8 mouse cellular contexts compared by ENCODE assay signal in the genomic region with DNA sequence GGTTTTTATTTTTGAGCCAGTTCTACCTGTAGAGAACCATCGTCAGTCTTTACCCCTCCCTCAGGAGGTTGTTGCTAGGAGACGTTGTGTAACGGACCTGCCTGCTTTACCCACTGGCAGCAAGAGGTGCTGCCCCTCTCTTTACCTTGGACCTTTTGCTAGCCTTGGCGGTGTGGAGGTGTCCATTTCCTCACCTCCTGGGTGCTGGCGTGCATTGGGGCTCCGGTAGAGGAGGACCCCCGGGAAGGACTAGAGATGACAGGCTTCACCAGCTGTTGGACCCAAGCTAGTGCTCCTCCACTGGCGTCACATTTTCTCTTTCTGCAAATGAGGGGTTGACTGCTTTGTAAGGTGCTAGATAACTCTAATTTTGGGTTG. TPM values are rescaled to one million over a fixed set of nuclear protein-coding genes. Genes with fewer than 3 reads are reported as not detected.
DNase-seq lines count a peak whose midpoint lies in the region; ATAC-seq and TF ChIP-seq lines count a peak whose summit lies in the region.

No protein-coding gene starts in this region.

- no peaks in the 10 kb centered on the region for H3K36me3 ChIP-seq in lung, postnatal 0 days (ENCODE audit: insufficient read depth, low read length)
- H3K36me3 ChIP-seq in hindbrain, postnatal 0 days (ENCODE audit: insufficient read depth, low read length), result no peaks in the 10 kb centered on the region
- H3K36me3 ChIP-seq in midbrain, embryonic 16.5 days (ENCODE audit: control insufficient read depth, insufficient read depth, low read length), result 0 out of 2 replicates have a peak, but pooled peaks cover 3% of the 10 kb centered on the region

- H3K4me2 ChIP-seq in lung, postnatal 0 days (replicated peaks; ENCODE audit: low read depth, low read length), result peak overlapping the region; percentile 77
- H3K4me2 ChIP-seq in hindbrain, postnatal 0 days (ENCODE audit: low read depth, low read length), result peak overlapping the region; percentile 88
- H3K4me2 ChIP-seq in midbrain, embryonic 16.5 days (ENCODE audit: low read length), result peak overlapping the region; percentile 82

- WGBS in lung, postnatal 0 days, result under 1% methylated on average over 8 of the region's 8 CpGs
- WGBS in hindbrain, postnatal 0 days, result under 1% methylated on average over 8 of the region's 8 CpGs
- 0% methylated on average over 8 of the region's 8 CpGs for WGBS in midbrain, embryonic 16.5 days

- no peaks in the 10 kb centered on the region for H3K9me3 ChIP-seq in lung, postnatal 0 days (ENCODE audit: low read length)
- no peaks in the 10 kb centered on the region for H3K9me3 ChIP-seq in hindbrain, postnatal 0 days (ENCODE audit: low read length)
- H3K9me3 ChIP-seq in midbrain, embryonic 16.5 days (replicated peaks; ENCODE audit: control insufficient read depth, low read length, poor library complexity, severe bottlenecking), result no peaks in the 10 kb centered on the region

- H3K27ac ChIP-seq in lung, postnatal 0 days (ENCODE audit: low read length), result peak overlapping the region; percentile 79
- peak overlapping the region; percentile 91 for H3K27ac ChIP-seq in hindbrain, postnatal 0 days
- peak overlapping the region; percentile 91 for H3K27ac ChIP-seq in midbrain, embryonic 16.5 days (ENCODE audit: low read length)

- peak; percentile 11; the same call in 1 of the 2 replicates for TF ChIP-seq CTCF in lung, postnatal 0 days (IDR thresholded peaks at IDR 0.05)
- no peak for TF ChIP-seq CTCF in hindbrain, postnatal 0 days (IDR thresholded peaks at IDR 0.05; ENCODE audit: low read depth)

- H3K27me3 ChIP-seq in lung, postnatal 0 days (replicated peaks; ENCODE audit: insufficient read depth, low read length), result no peaks in the 10 kb centered on the region
- no peaks in the 10 kb centered on the region for H3K27me3 ChIP-seq in hindbrain, postnatal 0 days (ENCODE audit: insufficient read depth, low read length)
- no peaks in the 10 kb centered on the region for H3K27me3 ChIP-seq in midbrain, embryonic 16.5 days (ENCODE audit: control insufficient read depth, insufficient read depth, low read depth, low read length)

- H3K4me1 ChIP-seq in lung, postnatal 0 days (ENCODE audit: insufficient read depth, low read depth, low read length), result no peaks in the 10 kb centered on the region; the same call in 1 of the 2 replicates
- peaks cover 6% of the 10 kb centered on the region for H3K4me1 ChIP-seq in hindbrain, postnatal 0 days (ENCODE audit: insufficient read depth, low read length)
- H3K4me1 ChIP-seq in midbrain, embryonic 16.5 days (ENCODE audit: control insufficient read depth, insufficient read depth, low read length), result peaks cover 18% of the 10 kb centered on the region

- ATAC-seq in lung, postnatal 0 days, result no peak
- no peak for ATAC-seq in hindbrain, postnatal 0 days
- ATAC-seq in midbrain, embryonic 16.5 days, result peak; percentile 76; the same call in 1 of the 2 replicates

- H3K4me3 ChIP-seq in lung, postnatal 0 days (ENCODE audit: low read depth, low read length), result peak overlapping the region; percentile 88
- peak overlapping the region; percentile 87 for H3K4me3 ChIP-seq in hindbrain, postnatal 0 days (ENCODE audit: low read length)
- H3K4me3 ChIP-seq in midbrain, embryonic 16.5 days (ENCODE audit: low read depth, low read length), result peak overlapping the region; percentile 82

- H3K9ac ChIP-seq in lung, postnatal 0 days (replicated peaks; ENCODE audit: low read depth), result peak overlapping the region; percentile 68
- H3K9ac ChIP-seq in hindbrain, postnatal 0 days (replicated peaks; ENCODE audit: low read length), result peak overlapping the region; percentile 78
- peak overlapping the region; percentile 86 for H3K9ac ChIP-seq in midbrain, embryonic 16.5 days (ENCODE audit: low read depth, low read length)

- no peak for TF ChIP-seq EP300 in lung, postnatal 0 days (IDR thresholded peaks at IDR 0.05)

- DNase-seq in adrenal gland, postnatal 4 days (ENCODE audit: low spot score in 2 of 2), result peak; percentile 6 to 8
- DNase-seq in adrenal gland, adult 2 months, result no peak
- no peak for DNase-seq in lung, postnatal 0 days (ENCODE audit: low spot score)
- DNase-seq in lung, postnatal 25 days (ENCODE audit: low spot score), result no peak
- DNase-seq in hindbrain, postnatal 0 days (ENCODE audit: low spot score), result no peak
- no peak for DNase-seq in cerebellum, adult 8-10 months
- no peak for DNase-seq in kidney, adult 9 months

RNA-seq across cellular contexts. Expression of gene Gm45062, which starts 0.4 kb away (rescaled TPM):
- not detected for total RNA-seq in adrenal gland, postnatal 4 days (2021)
- total RNA-seq in adrenal gland, adult 2 months (2021), result 1 to 10 TPM in 1 of 2 experiments, under 1 TPM in 1; 0.75 to 2.7 TPM
- polyA plus RNA-seq in adrenal gland, adult 2 months (2012; rRNA removed), result 0.03 and 0.06 TPM in 2 replicates
- 2.1 and 3.3 TPM in 2 replicates for polyA plus RNA-seq in lung, postnatal 0 days (2015; fragmentation: Nextera tagmentation; extraction: Ambion mirVana)
- 1.8 and 6.6 TPM in 2 replicates for total RNA-seq in hindbrain, postnatal 0 days (2014; rRNA removed)
- polyA plus RNA-seq in hindbrain, postnatal 0 days (2015; fragmentation: Nextera tagmentation; extraction: Ambion mirVana), result 4.7 and 4.9 TPM in 2 replicates
- 9.6 and 12.3 TPM in 2 replicates for polyA plus RNA-seq in midbrain, embryonic 16.5 days (2015; fragmentation: Nextera tagmentation; extraction: Ambion mirVana)

RNA-seq across cellular contexts. Expression of gene Umad1, which starts 0.6 kb away (rescaled TPM):
- total RNA-seq in adrenal gland, postnatal 4 days (2021), result 10 to 100 TPM; 13.1 to 16.5 TPM
- total RNA-seq in adrenal gland, adult 2 months (2021), result 10 to 100 TPM; 17.2 to 18.4 TPM
- 5.6 and 7.4 TPM in 2 replicates for polyA plus RNA-seq in adrenal gland, adult 2 months (2012; rRNA removed)
- polyA plus RNA-seq in lung, postnatal 0 days (2015; fragmentation: Nextera tagmentation; extraction: Ambion mirVana), result 17.6 and 21.0 TPM in 2 replicates
- total RNA-seq in hindbrain, postnatal 0 days (2014; rRNA removed), result 16.9 and 24.2 TPM in 2 replicates
- polyA plus RNA-seq in hindbrain, postnatal 0 days (2015; fragmentation: Nextera tagmentation; extraction: Ambion mirVana), result 56.6 and 57.8 TPM in 2 replicates
- polyA plus RNA-seq in midbrain, embryonic 16.5 days (2015; fragmentation: Nextera tagmentation; extraction: Ambion mirVana), result 68.1 and 72.7 TPM in 2 replicates

RNA-seq across cellular contexts. Expression of gene Rpa3, which starts 0.7 kb away (rescaled TPM):
- 10 to 100 TPM; 41.4 to 44.3 TPM for total RNA-seq in adrenal gland, postnatal 4 days (2021)
- 10 to 100 TPM in 1 of 2 experiments, 1 to 10 TPM in 1; 9.9 to 18.0 TPM for total RNA-seq in adrenal gland, adult 2 months (2021)
- polyA plus RNA-seq in adrenal gland, adult 2 months (2012; rRNA removed), result 0.17 and 0.25 TPM in 2 replicates
- polyA plus RNA-seq in lung, postnatal 0 days (2015; fragmentation: Nextera tagmentation; extraction: Ambion mirVana), result 89.1 and 89.6 TPM in 2 replicates
- total RNA-seq in hindbrain, postnatal 0 days (2014; rRNA removed), result 10.1 and 23.8 TPM in 2 replicates
- polyA plus RNA-seq in hindbrain, postnatal 0 days (2015; fragmentation: Nextera tagmentation; extraction: Ambion mirVana), result 38.6 and 48.9 TPM in 2 replicates
- polyA plus RNA-seq in midbrain, embryonic 16.5 days (2015; fragmentation: Nextera tagmentation; extraction: Ambion mirVana), result 40.0 and 48.6 TPM in 2 replicates

RNA-seq across cellular contexts. Expression of gene Mios, which starts 50.6 kb away (rescaled TPM):
- 10 to 100 TPM; 25.9 to 28.0 TPM for total RNA-seq in adrenal gland, postnatal 4 days (2021)
- 10 to 100 TPM; 13.8 to 17.1 TPM for total RNA-seq in adrenal gland, adult 2 months (2021)
- polyA plus RNA-seq in adrenal gland, adult 2 months (2012; rRNA removed), result 1.5 and 2.5 TPM in 2 replicates
- 14.2 and 14.4 TPM in 2 replicates for polyA plus RNA-seq in lung, postnatal 0 days (2015; fragmentation: Nextera tagmentation; extraction: Ambion mirVana)
- 18.9 and 20.8 TPM in 2 replicates for total RNA-seq in hindbrain, postnatal 0 days (2014; rRNA removed)
- polyA plus RNA-seq in hindbrain, postnatal 0 days (2015; fragmentation: Nextera tagmentation; extraction: Ambion mirVana), result 21.3 and 21.4 TPM in 2 replicates
- 23.7 and 23.8 TPM in 2 replicates for polyA plus RNA-seq in midbrain, embryonic 16.5 days (2015; fragmentation: Nextera tagmentation; extraction: Ambion mirVana)

Comparison
In these comparisons a context has a peak if more than half of its experiments do, and no peak if none do; other contexts are left out.
1. DNase-seq: peak in adrenal gland, postnatal 4 days (2 of 2); none in adrenal gland, adult 2 months (single experiment), lung, postnatal 0 days (single experiment), lung, postnatal 25 days (single experiment), hindbrain, postnatal 0 days (single experiment), cerebellum, adult 8-10 months (single experiment) and kidney, adult 9 months (single experiment).
2. RNA of gene Rpa3, which starts 0.7 kb away (polyA plus RNA-seq): 89.1 to 89.6 TPM in lung, postnatal 0 days, 40.0 to 48.6 TPM in midbrain, embryonic 16.5 days and 38.6 to 48.9 TPM in hindbrain, postnatal 0 days; 0.17 to 0.25 TPM in adrenal gland, adult 2 months; every median in the first group is over 10 times any median in the second.
3. Peak in every context shown above with its lines, with median percentiles within 50 percentile points of each other: H3K27ac ChIP-seq, H3K4me2 ChIP-seq, H3K4me3 ChIP-seq and H3K9ac ChIP-seq.